ENCODE assay signal across 7 mouse cellular contexts in genomic region chr17:87367228-87367627, GRCm38 (mm10).
DNase-seq lines count a peak whose midpoint lies in the region; ATAC-seq lines count a peak whose summit lies in the region.

No protein-coding gene starts in this region.

- peaks cover 78% of the 10 kb centered on the region for H3K4me1 ChIP-seq in embryonic facial prominence, embryonic 10.5 days
- peaks cover 46% of the 10 kb centered on the region for H3K4me1 ChIP-seq in limb, embryonic 12.5 days (replicated peaks)

- H3K27me3 ChIP-seq in embryonic facial prominence, embryonic 10.5 days (replicated peaks; ENCODE audit: low read depth, poor library complexity, severe bottlenecking) = no peaks in the 10 kb centered on the region
- peaks cover 29% of the 10 kb centered on the region for H3K27me3 ChIP-seq in limb, embryonic 12.5 days

- H3K9ac ChIP-seq in limb, embryonic 12.5 days (replicated peaks) = no peak overlapping the region

- H3K4me3 ChIP-seq in embryonic facial prominence, embryonic 10.5 days = no peak overlapping the region
- H3K4me3 ChIP-seq in limb, embryonic 12.5 days (replicated peaks) = no peak overlapping the region

- peak overlapping the region; percentile 45 for H3K27ac ChIP-seq in embryonic facial prominence, embryonic 10.5 days (replicated peaks)
- H3K27ac ChIP-seq in limb, embryonic 12.5 days = peak overlapping the region; percentile 5; the same call in 1 of the 2 replicates

- H3K9me3 ChIP-seq in embryonic facial prominence, embryonic 10.5 days = no peaks in the 10 kb centered on the region
- no peaks in the 10 kb centered on the region for H3K9me3 ChIP-seq in limb, embryonic 12.5 days

- 27% methylated on average over 4 of the region's 4 CpGs for WGBS in embryonic facial prominence, embryonic 10.5 days
- WGBS in limb, embryonic 12.5 days = 11% methylated on average over 4 of the region's 4 CpGs

- peak; percentile 95 for DNase-seq in heart, adult 11 months
- no peak for DNase-seq in heart, postnatal 14 days
- DNase-seq in kidney, postnatal 10 days = peak; percentile 35
- no peak for DNase-seq in kidney, postnatal 14 days
- DNase-seq in embryonic facial prominence, embryonic 10.5 days (ENCODE audit: low spot score) = peak; percentile 8
- DNase-seq in embryo, embryonic 10 days (ENCODE audit: low spot score) = no peak

- no peaks in the 10 kb centered on the region for H3K36me3 ChIP-seq in embryonic facial prominence, embryonic 10.5 days (replicated peaks)
- no peaks in the 10 kb centered on the region for H3K36me3 ChIP-seq in limb, embryonic 12.5 days

- no peak for ATAC-seq in limb, embryonic 12.5 days (ENCODE audit: insufficient number of reproducible peaks, insufficient read depth, low FRiP score, low TSS enrichment, low read depth)

- H3K4me2 ChIP-seq in limb, embryonic 12.5 days = no peak overlapping the region

- intact Hi-C loops in heart, postnatal 14 days (cut with DNase I) = no loop called here

Comparison
In these comparisons a context has a peak if more than half of its experiments do, and no peak if none do; other contexts are left out.
1. DNase-seq: peak in heart, adult 11 months (single experiment), kidney, postnatal 10 days (single experiment) and embryonic facial prominence, embryonic 10.5 days (single experiment); none in heart, postnatal 14 days (0 of 2), kidney, postnatal 14 days (single experiment) and embryo, embryonic 10 days (single experiment).